Mouse (Mus musculus): ENCODE measurements around the gene Ccdc103. TPM values are rescaled to one million over a fixed set of nuclear protein-coding genes. Genes with fewer than 3 reads are reported as not detected.

The Ccdc103 gene
- total RNA-seq (2023) = under 1 TPM in 1 of 2 experiments, not detected in 1; 0.33 TPM

GRCm38 (mm10) chr11:102880585-102881313 is at the start of gene Ccdc103, which contains the start of gene Eftud2:
Gene Ccdc103, plus strand, starts transcription at chr11:102881204.
Gene Eftud2, minus strand, starts transcription at chr11:102880985.

GRCm38 (mm10) chr11:102835549-102835948 is 45.5 kb upstream of the Ccdc103 start, which contains the start of gene Higd1b:
Gene Higd1b, plus strand, starts transcription at chr11:102835849.

GRCm38 (mm10) chr11:102884616-102885219 is 3.7 kb downstream of the Ccdc103 start, which contains the start of gene Fam187a:
Gene Fam187a, plus strand, starts transcription at chr11:102885169.

GRCm38 (mm10) chr11:102900763-102901162 is 19.8 kb downstream of the Ccdc103 start, which contains the start of gene Gfap:
Gene Gfap, minus strand, starts transcription at chr11:102900912.

GRCm38 (mm10) chr11:102924557-102925350 is 43.8 kb downstream of the Ccdc103 start, which contains the start of gene Kif18b:
Gene Kif18b, minus strand, starts transcription at chr11:102925124.

Other genes starting within 250 kb of the Ccdc103 start
- not detected for gene Meioc, start 217.5 kb upstream of the Ccdc103 start, total RNA-seq (2023)
- 10 to 100 TPM; 10.9 to 12.5 TPM for gene Ccdc43, start 183.4 kb upstream of the Ccdc103 start, total RNA-seq (2023)
- gene Adam11, start 119.8 kb upstream of the Ccdc103 start, total RNA-seq (2023) = 1 to 10 TPM in 1 of 2 experiments, under 1 TPM in 1; 0.13 to 1.3 TPM
- under 1 TPM in 1 of 2 experiments, not detected in 1; 0.16 TPM for gene Gjc1, start 61.5 kb upstream of the Ccdc103 start, total RNA-seq (2023)
- not detected for gene Higd1b, start 45.4 kb upstream of the Ccdc103 start, total RNA-seq (2023)
- 10 to 100 TPM; 57.7 to 64.3 TPM for gene Eftud2, start 219 bp upstream of the Ccdc103 start, total RNA-seq (2023)
- not detected for gene Fam187a, start 4.0 kb downstream of the Ccdc103 start, total RNA-seq (2023)
- gene Gfap, start 19.7 kb downstream of the Ccdc103 start, total RNA-seq (2023) = 1 to 10 TPM in 1 of 2 experiments, under 1 TPM in 1; 0.18 to 2.4 TPM
- gene Kif18b, start 43.9 kb downstream of the Ccdc103 start, total RNA-seq (2023) = 10 to 100 TPM; 30.0 to 31.3 TPM
- not detected for gene C1ql1, start 65.5 kb downstream of the Ccdc103 start, total RNA-seq (2023)
- 10 to 100 TPM; 55.5 to 73.7 TPM for gene Nmt1, start 147.0 kb downstream of the Ccdc103 start, total RNA-seq (2023)
- 10 to 100 TPM; 21.8 to 25.4 TPM for gene Dcakd, start 147.1 kb downstream of the Ccdc103 start, total RNA-seq (2023)
- 1 to 10 TPM in 1 of 2 experiments, under 1 TPM in 1; 0.29 to 1.0 TPM for gene Plcd3, start 220.5 kb downstream of the Ccdc103 start, total RNA-seq (2023)
- gene Acbd4, start 220.5 kb downstream of the Ccdc103 start, total RNA-seq (2023) = 10 to 100 TPM; 17.5 to 24.9 TPM
- 10 to 100 TPM; 37.7 to 39.4 TPM for gene Hexim1, start 235.0 kb downstream of the Ccdc103 start, total RNA-seq (2023)

Measured in neutrophil, adult 59 days (primary cell).